Mouse (Mus musculus) left cerebral cortex, adult 8-10 months (tissue): ENCODE measurements at regions not wholly inside any gene's neighbourhood (a gene's known extent, or its start where the extent isn't known, plus 50 kb on each side); places are given as distances from the start of the nearest gene placed in this dataset.

Experiments
- DNase-seq, 2 experiments: peaks; one replicate each; pipeline ENCODE4 v3.0.0; 2022; ENCODE audit warnings: low spot score in 2 of 2

DNA sequence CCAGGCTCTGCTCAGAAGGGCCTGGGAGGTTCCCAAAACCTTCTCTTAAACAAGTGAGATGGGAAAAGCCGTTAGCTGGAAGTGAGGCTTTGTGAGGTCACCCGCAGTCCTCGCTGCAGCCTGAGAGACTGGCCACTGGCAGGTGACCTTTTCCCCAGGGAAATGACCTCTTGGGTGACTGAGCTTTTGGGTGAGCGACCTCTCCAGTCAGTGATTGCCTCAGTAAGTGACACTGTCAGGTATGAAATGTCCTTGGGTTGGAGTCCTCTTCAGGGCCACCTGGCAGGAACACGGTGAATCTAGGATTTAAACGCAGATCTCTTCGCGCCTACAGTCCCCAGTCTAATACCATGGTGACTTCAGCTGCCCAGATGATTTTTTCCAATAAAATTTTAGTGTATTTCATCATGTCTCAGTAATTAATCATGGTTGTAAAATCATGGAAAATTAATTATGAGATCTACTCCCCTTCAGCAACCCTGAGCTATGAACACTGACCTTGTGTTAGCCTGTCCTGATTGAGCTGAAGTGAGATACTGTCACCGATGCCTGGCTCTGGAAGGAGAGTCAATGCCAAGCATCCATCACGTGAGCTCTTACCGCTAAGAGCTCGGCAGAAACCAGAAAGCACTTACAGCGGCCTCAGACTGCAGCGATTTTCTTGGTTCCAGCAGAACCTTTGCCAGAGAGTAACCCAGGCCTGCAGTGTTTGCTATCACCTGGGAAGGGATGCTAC is 87.5 kb upstream of the Sulf2 start:
- no peak for DNase-seq

GRCm38 (mm10) chr2:166241310-166241709 is 85.8 kb upstream of the Sulf2 start:
- DNase-seq = peak in 1 of 2 experiments; percentile 71

DNA sequence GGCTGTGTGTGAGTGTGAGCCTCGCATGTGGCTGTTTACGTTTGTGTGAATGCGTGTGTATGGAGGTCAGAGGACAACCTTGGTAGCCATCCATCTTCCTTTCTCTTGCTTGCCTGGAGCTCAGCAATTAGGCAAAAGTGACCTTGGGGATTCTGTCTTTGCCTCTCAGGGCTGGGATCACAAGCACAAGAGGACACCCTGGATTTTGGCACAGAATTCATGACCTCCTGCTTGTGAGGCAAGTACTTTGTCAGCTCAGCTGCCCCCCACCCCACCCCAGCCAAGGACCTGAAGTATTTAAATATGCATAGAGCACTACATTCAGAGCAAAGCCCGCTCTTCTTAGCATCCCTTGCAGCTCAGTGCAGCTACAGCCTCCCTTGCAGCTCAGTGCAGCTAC is 84.6 kb upstream of the Sulf2 start:
- DNase-seq = no peak

DNA sequence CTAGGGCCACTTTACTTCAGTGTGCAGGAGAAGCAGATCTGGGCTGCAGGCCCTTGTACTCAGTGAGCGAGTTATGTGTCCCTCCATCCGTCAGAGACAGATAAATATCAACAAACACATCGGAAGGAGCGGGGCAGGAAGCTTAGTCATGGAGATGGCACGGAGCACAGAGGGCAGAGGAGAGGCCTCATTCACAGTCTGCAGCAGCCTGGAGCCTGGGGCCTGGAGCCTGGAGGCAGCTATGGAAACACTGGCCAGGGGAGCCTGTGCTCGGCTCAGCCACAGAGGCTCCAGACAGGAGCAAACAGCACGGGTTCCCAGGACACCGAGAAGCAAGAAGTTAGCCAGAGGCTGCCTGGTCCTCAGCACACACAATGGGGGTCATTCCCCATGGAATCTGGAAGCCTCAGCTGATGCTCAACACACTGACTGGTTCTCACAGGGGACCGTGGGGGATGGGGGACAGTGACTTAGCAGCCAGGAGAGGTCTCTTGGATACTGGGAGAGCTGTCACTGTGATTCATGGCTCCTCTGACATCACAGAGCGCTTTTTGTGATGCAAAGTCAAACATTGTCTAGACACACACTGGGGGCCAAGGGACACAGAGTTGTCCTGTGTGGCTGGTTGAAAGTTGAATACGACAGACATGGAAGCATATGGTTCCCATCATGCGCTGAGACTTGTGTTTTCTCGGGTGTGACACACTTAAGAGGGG is 82.2 kb upstream of the Sulf2 start:
- DNase-seq = no peak

DNA sequence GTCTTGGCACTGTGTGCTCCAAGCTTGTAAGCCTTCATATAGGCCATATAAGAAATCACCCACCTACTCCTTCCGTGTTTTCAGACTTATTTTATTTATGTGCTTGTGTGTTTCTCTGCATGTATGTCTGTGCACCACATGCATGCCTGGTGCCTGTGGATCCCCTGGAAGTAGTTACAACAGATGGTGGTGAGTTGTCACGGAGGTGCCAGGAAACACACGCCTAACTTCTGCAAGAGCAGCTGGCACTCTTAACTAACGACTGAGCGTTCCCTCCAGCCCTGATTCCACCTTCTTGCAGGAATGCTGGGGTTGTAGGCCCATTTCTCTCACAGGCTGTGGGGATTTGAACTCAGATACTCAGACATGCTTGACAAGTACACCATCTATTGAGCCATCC is 80.6 kb upstream of the Sulf2 start:
- peak in 1 of 2 experiments; percentile 39 for DNase-seq

DNA sequence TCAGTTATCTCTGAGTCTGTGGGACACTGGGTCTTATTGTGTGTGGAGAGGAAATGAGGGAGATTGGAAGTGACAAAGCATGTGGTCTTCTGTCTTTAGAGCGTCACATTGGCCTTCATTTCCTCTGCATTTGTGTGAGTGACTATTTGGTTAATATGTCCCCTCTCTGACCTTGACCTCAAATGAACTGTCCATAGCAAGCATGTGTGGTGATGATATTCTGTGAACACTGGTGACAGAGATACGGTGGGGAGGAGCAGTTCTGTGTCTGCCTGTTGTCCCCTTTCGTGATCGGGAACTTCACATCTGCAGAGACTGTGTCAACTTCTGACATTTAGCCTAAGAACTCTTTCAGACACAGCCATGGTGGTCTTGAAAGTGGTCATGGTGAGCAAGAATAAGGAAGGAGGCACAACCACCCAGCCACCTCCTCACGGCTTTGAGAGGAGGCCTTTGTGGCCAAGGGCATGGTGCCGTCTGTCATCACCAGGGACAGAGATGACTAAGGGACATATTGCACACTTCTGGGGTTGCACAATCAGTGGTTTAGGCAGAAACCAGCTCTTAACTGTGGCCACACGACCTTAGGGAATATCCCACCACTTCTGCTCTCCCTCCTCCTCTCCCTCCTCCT is 79.2 kb upstream of the Sulf2 start:
- DNase-seq = no peak

- no peak for DNase-seq
Measured at GRCm38 (mm10) chr2:166233246-166233645, 77.8 kb upstream of the Sulf2 start.

DNA sequence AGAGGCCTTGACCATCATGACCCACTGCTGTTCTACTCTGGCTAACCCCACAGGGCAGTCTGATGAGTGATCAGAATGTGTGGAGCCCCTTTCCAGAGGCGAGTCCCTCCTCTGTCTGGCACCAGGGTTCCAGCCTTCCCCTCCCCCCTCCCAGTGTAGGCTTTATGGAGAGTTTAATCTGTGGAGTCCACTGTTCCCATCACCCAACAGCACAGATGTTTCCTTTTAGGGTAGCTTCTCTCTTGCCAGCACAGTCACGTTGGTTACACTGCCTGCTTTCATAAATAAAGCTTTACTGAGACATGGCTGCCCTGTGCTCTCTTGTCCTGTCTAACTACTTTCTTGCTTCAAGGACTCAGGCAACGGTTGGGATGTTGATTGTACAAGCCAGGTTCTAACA is 76.9 kb upstream of the Sulf2 start:
- no peak for DNase-seq

DNA sequence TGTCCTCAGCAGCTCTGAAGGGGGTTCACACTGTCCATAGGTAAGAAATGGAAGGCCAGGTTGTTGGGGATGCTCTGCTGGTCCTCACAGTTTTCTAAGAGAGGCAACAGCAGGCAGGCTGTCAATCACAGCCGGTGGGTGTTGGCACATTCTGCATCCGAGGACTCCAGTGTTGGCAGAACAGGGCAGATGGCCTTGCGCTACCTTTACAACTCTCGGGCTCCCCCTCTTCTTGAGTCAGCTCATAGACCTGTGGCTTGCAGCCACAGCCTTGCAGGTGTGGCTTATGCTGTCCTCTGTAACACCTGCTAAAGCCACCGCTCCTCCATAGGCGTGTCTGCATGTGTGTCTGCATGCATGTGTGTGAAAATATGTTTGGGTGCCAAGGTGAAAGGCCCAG is 75.2 kb upstream of the Sulf2 start:
- DNase-seq = no peak

GRCm38 (mm10) chr2:166228356-166228755 is 72.9 kb upstream of the Sulf2 start:
- no peak for DNase-seq

GRCm38 (mm10) chr2:166227496-166227895 is 72.0 kb upstream of the Sulf2 start:
- no peak for DNase-seq

- no peak for DNase-seq
Measured at GRCm38 (mm10) chr2:166226929-166227328, 71.5 kb upstream of the Sulf2 start.

GRCm38 (mm10) chr2:166226331-166226730 is 70.9 kb upstream of the Sulf2 start:
- DNase-seq = no peak

DNA sequence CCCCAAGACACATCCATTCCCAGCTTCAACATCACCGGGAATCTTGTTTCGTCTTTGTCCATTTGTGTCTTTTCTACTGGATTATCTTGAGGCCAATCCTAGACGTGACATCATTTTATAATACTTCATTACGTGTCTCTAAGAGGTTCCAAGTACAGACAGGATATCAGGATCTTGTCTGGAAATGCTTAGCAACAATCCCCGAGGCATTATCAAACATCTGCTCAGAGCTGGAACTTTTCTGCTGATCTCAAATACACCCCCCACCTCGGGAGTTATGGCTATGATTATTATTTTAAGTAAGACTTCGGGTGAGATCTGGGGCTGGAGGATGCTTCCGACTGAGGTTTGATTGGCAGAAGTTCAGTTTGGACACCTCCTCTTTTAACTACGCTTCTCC is 69.9 kb upstream of the Sulf2 start:
- DNase-seq = no peak

DNA sequence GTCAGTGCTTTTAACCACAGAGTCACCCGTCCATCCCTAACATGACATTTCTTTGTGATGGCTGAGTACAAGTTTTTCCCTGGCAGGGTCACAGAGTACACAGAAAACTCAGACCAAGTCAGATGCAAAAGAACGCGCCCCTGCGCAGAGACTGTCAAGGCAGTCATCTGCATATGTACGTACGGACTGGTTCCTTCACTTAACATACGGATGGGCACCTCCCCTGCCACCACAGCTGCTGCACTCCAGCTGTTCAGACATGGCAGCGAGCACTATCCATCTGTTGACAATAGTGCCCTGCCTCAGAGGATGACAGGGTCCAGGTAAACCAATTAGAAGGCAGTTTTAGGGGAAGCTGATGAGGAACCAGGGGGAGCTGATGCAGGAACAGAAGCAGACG is 63.3 kb upstream of the Sulf2 start:
- no peak for DNase-seq

DNA sequence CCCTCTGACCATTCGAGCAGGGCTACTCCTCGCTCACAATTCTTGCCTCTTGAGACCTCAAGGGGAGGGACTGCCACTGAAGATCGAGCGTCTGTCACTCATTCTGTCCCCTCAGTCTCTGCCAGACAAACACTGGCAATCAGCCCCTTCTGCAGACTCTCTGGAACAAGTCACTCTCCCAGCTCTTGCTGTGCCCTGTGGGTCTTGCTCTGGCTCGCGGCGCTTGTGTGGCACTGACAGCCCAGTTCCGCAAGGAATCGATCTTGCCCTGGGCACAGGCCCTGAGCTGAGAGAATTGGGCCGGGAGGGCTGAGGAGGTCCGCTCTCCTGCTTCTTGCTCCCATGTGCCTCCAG is 61.0 kb upstream of the Sulf2 start:
- no peak for DNase-seq

DNA sequence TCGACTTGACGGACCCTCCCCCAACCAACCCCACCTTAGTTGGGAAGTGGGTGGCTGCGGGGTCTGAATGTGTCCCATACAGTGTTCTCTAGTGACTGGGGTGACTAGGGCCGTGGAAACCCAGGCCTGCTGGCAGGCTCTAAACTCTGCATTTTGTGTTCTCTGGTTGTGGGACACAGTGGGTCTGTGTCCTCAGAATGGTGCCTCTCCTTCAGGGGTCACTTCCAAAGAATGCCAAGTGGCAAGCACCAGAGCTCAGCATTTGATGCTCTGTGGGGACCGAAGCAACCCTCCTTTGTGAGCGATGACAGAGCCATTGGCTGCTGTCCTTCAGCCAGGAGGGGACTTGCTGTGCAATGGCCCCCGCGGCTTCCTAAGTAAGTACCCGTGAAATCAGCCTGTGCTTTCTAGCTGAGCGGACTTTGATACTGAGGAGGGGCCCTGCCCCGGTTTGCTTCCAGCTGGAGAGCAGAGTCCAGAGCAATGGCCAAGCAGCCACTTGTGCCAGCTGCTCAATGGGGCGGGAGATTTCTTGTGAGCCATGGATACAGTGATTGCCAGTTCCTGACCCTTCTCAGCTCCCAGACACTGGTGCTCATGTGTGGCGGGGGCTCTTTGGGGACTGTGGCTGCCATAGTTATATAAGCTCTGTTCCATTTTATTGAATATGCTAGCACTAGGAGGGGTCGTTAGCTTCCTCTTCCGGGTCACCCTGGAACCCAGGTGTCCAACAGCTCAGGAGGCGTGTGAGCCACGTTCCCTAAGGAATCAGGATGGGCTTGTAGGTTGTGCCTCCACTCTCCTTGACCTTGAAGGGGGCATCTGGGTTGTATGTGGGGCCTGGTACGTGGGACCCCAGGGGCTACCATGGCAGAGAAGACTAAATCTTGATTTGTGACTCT is 60.4 kb upstream of the Sulf2 start:
- peak in 1 of 2 experiments; percentile 24 for DNase-seq

GRCm38 (mm10) chr2:166215191-166215590 is 59.7 kb upstream of the Sulf2 start:
- DNase-seq = no peak

DNA sequence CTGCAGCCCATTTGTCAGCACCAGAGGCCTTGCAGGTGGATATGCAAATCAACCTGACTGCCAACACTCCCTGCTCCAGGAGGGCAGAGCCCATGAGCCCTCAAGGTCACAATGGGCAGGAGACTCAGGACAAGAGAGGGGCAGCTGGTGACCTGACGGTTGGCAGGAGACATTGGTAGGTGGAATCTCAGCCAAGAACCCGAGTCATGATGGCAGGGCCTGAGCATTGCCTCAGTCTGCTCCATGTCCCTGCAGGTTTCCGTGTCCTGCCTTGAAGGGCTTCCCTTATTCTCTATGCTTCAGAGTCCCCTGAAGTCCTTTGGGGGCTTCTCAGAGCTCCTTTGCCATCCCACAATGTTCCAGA is 51.7 kb upstream of the Sulf2 start:
- no peak for DNase-seq

DNA sequence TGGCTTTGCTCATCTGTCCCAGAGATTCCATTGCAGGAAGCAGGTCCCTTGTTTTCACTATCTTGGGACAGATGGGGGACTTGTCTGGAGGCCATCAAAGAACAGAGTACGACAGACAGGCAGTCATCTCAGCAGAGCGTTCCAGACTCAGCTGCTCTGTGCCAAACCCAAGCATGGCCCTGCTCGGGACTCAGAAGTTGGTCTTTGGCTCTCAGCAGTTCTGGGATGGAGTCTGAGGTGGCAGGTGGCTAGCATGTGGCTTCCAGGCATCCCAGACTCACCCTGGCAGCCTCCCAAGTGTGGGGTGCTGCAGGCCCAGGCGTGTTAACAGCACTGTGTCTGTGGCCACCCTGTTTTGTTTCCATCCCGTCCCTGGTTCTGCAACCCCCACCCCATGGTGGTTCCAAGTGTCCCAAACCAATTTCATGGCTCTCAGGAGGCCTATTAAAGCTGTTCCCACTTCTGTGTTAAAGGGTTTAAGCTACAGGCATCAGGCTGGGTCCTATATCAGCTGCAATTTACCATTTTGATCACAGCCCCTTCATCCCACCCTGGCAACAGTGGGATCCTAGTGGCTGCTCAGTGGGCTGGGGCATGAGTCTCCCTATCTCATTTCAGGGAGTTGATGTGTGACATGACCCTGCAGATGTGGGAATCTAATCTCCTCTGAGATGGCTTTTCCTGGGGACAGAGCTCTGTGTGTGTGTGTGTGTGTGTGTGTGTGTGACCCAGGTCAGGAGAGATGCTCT is 51.1 kb upstream of the Sulf2 start:
- DNase-seq = no peak
